Mouse (Mus musculus) myocyte (in vitro differentiated cells): ENCODE data around the gene Ccdc155.

Experiments used
- CEBPB ChIP-seq: IDR thresholded peaks from 2 replicates; pipeline ENCODE4 v1.6.1; 2011; ENCODE audit warnings: mild to moderate bottlenecking, moderate library complexity; ENCODE audit not compliant: poor library complexity, insufficient read depth, severe bottlenecking
- E2F4 ChIP-seq: IDR thresholded peaks from one replicate; pipeline ENCODE4 v1.6.1; 2011; ENCODE audit warnings: mild to moderate bottlenecking, control low read depth, moderate library complexity; ENCODE audit not compliant: insufficient read depth
- MAX ChIP-seq: IDR thresholded peaks from one replicate; pipeline ENCODE4 v1.6.1; 2011; ENCODE audit warnings: low read depth, mild to moderate bottlenecking, control low read depth
- MYOD1 ChIP-seq, 3 experiments: IDR thresholded peaks; one replicate each; pipeline ENCODE4 v1.6.1; 2011; ENCODE audit warnings: control low read depth in 2 of 3, low read depth in 2 of 3, mild to moderate bottlenecking in 2 of 3, moderate library complexity in 1 of 3; ENCODE audit not compliant: insufficient read length in 2 of 3, control insufficient read depth in 1 of 3
- MYOG ChIP-seq, 3 experiments: IDR thresholded peaks; one replicate each; pipeline ENCODE4 v1.6.1; 2011; ENCODE audit warnings: control low read depth in 2 of 3, low read depth in 2 of 3, mild to moderate bottlenecking in 2 of 3; ENCODE audit not compliant: insufficient read length in 2 of 3, control insufficient read depth in 1 of 3, insufficient read depth in 1 of 3
- POLR2A ChIP-seq: IDR thresholded peaks from one replicate; pipeline ENCODE4 v1.6.1; 2011; ENCODE audit warnings: low read depth, mild to moderate bottlenecking, control low read depth, moderate library complexity; ENCODE audit not compliant: insufficient read length
- POLR2AphosphoS2 ChIP-seq: IDR thresholded peaks from one replicate; pipeline ENCODE4 v1.6.1; 2011; ENCODE audit warnings: low read depth, control low read depth; ENCODE audit not compliant: insufficient read length
- SRF ChIP-seq: IDR thresholded peaks from one replicate; pipeline ENCODE4 v1.6.1; 2011; ENCODE audit warnings: low read depth; ENCODE audit not compliant: control insufficient read depth, insufficient read length
- TCF12 ChIP-seq: IDR thresholded peaks from one replicate; pipeline ENCODE4 v1.6.1; 2011; ENCODE audit warnings: mild to moderate bottlenecking, control low read depth; ENCODE audit not compliant: poor library complexity, insufficient read depth, severe bottlenecking
- TCF3 ChIP-seq: IDR thresholded peaks from one replicate; pipeline ENCODE4 v1.6.1; 2011; ENCODE audit warnings: low read depth, control low read depth; ENCODE audit not compliant: insufficient read length
- USF1 ChIP-seq: IDR thresholded peaks from one replicate; pipeline ENCODE4 v1.6.1; 2011; ENCODE audit warnings: low read depth, mild to moderate bottlenecking, control low read depth, moderate library complexity

- TF ChIP-seq CEBPB (no peak), USF1 (no peak), POLR2A (no peak), TCF12 (no peak), MYOD1 (IDR thresholded peaks at IDR 0.05; ENCODE audit: control insufficient read depth in 1 of 3, insufficient read length in 2 of 3, low read depth in 2 of 3) (no peak), MAX (no peak), E2F4 (no peak), POLR2AphosphoS2 (no peak), TCF3 (no peak), MYOG (IDR thresholded peaks at IDR 0.05; ENCODE audit: control insufficient read depth in 1 of 3, insufficient read depth in 1 of 3, insufficient read length in 2 of 3, low read depth in 2 of 3) (no peak), SRF (no peak)
Observed at GRCm38 (mm10) chr7:45162996-45163615, 41.6 kb downstream of the Ccdc155 start.
